Mouse (Mus musculus): Measurements from ENCODE around the gene Zscan5b. TPM values are rescaled to one million over a fixed set of nuclear protein-coding genes. Genes with fewer than 3 reads are reported as not detected.
"Not testable (repeated sequence)": the region's sequence is repeated elsewhere in the genome, so short reads cannot be mapped to it uniquely, and the experiment has no call there.

The Zscan5b gene
- polyA plus RNA-seq, 1 experiment from 2014 or later, result not detected

DNA sequence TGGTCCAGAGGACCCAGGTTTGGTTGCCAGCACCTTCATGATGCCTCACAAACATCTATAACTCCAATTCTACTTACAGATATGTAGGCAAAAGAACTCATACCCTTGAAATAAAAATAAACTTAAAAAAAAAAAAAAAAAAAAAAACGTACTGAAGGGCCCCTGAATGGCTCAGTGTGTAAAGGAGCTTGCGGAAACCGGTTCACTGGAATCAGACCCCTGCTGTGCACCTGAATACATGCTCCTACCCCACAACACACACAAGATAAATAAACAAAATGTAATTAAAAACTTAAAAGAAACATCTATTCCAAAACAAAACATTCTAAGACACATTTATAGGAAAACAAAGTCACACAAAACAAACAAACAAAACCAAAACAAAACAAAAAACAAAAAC is 1.9 kb upstream of the Zscan5b start:
- no peak overlapping the region for H3K4me2 ChIP-seq (ENCODE audit: low read length)
- H3K27ac ChIP-seq (ENCODE audit: low read depth, low read length), result no peak overlapping the region
- 46% methylated on average over 3 of the region's 3 CpGs for WGBS
- H3K36me3 ChIP-seq (ENCODE audit: control insufficient read depth, insufficient read depth, low read length), result no peaks in the 10 kb centered on the region
- H3K27me3 ChIP-seq (replicated peaks; ENCODE audit: control insufficient read depth, insufficient read depth, low read length), result no peaks in the 10 kb centered on the region
- ATAC-seq, result no peak
- H3K4me3 ChIP-seq (ENCODE audit: low read length), result no peak overlapping the region
- H3K9me3 ChIP-seq (ENCODE audit: control insufficient read depth, low read length), result no peaks in the 10 kb centered on the region
- H3K4me1 ChIP-seq (ENCODE audit: control insufficient read depth, insufficient read depth, low read depth, low read length), result no peaks in the 10 kb centered on the region
- no peak overlapping the region for H3K9ac ChIP-seq (ENCODE audit: low read depth, low read length)

GRCm38 (mm10) chr7:6228491-6228890 is 6.4 kb downstream of the Zscan5b start:
- WGBS, result 55% methylated on average over 8 of the region's 8 CpGs
- not testable (repeated sequence) for ATAC-seq; H3K36me3 ChIP-seq (ENCODE audit: control insufficient read depth, insufficient read depth, low read length); H3K4me2 ChIP-seq (ENCODE audit: low read length); H3K27me3 ChIP-seq (replicated peaks; ENCODE audit: control insufficient read depth, insufficient read depth, low read length); H3K9me3 ChIP-seq (ENCODE audit: control insufficient read depth, low read length); H3K9ac ChIP-seq (ENCODE audit: low read depth, low read length); H3K4me3 ChIP-seq (ENCODE audit: low read length); H3K27ac ChIP-seq (ENCODE audit: low read depth, low read length); H3K4me1 ChIP-seq (ENCODE audit: control insufficient read depth, insufficient read depth, low read depth, low read length)

- Histone ChIP-seq H3K27ac (ENCODE audit: low read depth, low read length) (no peak overlapping the region), H3K4me3 (ENCODE audit: low read length) (no peak overlapping the region), H3K9me3 (ENCODE audit: control insufficient read depth, low read length) (no peaks in the 10 kb centered on the region), H3K4me1 (ENCODE audit: control insufficient read depth, insufficient read depth, low read depth, low read length) (no peaks in the 10 kb centered on the region), H3K27me3 (replicated peaks; ENCODE audit: control insufficient read depth, insufficient read depth, low read length) (no peaks in the 10 kb centered on the region), H3K9ac (ENCODE audit: low read depth, low read length) (no peak overlapping the region), H3K36me3 (ENCODE audit: control insufficient read depth, insufficient read depth, low read length) (no peaks in the 10 kb centered on the region), H3K4me2 (ENCODE audit: low read length) (no peak overlapping the region)
- no peak for ATAC-seq
- 57% methylated on average over 11 of the region's 11 CpGs for WGBS
These were observed 17.7 kb downstream of the Zscan5b start for GRCm38 (mm10) chr7:6239787-6240186.

GRCm38 (mm10) chr7:6240841-6241425 is 18.9 kb downstream of the Zscan5b start:
- H3K36me3 ChIP-seq (ENCODE audit: control insufficient read depth, insufficient read depth, low read length); H3K9ac ChIP-seq (ENCODE audit: low read depth, low read length); H3K27me3 ChIP-seq (replicated peaks; ENCODE audit: control insufficient read depth, insufficient read depth, low read length); H3K4me3 ChIP-seq (ENCODE audit: low read length); H3K4me2 ChIP-seq (ENCODE audit: low read length); H3K9me3 ChIP-seq (ENCODE audit: control insufficient read depth, low read length); ATAC-seq; H3K27ac ChIP-seq (ENCODE audit: low read depth, low read length); H3K4me1 ChIP-seq (ENCODE audit: control insufficient read depth, insufficient read depth, low read depth, low read length): not testable (repeated sequence)
- WGBS, result 23% methylated on average over 1 of the region's 1 CpGs

- ATAC-seq, result no peak
- Histone ChIP-seq H3K4me3 (ENCODE audit: low read length) (no peak overlapping the region), H3K4me1 (ENCODE audit: control insufficient read depth, insufficient read depth, low read depth, low read length) (no peaks in the 10 kb centered on the region), H3K27me3 (replicated peaks; ENCODE audit: control insufficient read depth, insufficient read depth, low read length) (no peaks in the 10 kb centered on the region), H3K27ac (ENCODE audit: low read depth, low read length) (no peak overlapping the region), H3K9ac (ENCODE audit: low read depth, low read length) (no peak overlapping the region), H3K36me3 (ENCODE audit: control insufficient read depth, insufficient read depth, low read length) (no peaks in the 10 kb centered on the region), H3K4me2 (ENCODE audit: low read length) (no peak overlapping the region), H3K9me3 (ENCODE audit: control insufficient read depth, low read length) (no peaks in the 10 kb centered on the region)
- 58% methylated on average over 11 of the region's 11 CpGs for WGBS
These were observed 22.5 kb downstream of the Zscan5b start for GRCm38 (mm10) chr7:6244361-6245292.

DNA sequence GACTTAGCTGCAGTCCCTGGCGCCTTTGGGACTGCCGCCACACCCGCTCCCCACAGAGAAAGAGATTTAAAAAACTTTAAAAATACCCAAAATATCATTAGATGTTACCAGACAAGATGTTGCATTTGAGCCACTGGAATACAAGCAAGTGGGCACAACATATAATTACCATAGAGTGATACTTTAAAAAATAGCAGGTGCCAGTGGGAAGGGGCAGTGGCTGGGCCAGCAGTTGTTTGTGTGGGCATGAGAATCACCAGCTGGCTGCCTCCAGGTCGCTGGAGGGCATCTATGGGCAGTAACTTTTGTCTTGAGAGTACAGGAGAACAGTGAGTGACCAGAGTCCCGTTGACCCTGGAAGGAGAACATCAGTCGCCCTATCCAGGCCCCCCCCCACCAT is 30.3 kb downstream of the Zscan5b start, which contains the start of gene Epp13:
Gene Epp13 (plus strand): TSS at position 301 of the 400 bp plus-strand sequence.
- Histone ChIP-seq H3K36me3 (ENCODE audit: control insufficient read depth, insufficient read depth, low read length) (no peaks in the 10 kb centered on the region), H3K4me3 (ENCODE audit: low read length) (no peak within 1 kb of the TSS), H3K9ac (ENCODE audit: low read depth, low read length) (no peak within 1 kb of the TSS), H3K4me1 (ENCODE audit: control insufficient read depth, insufficient read depth, low read depth, low read length) (no peaks in the 10 kb centered on the region), H3K27me3 (replicated peaks; ENCODE audit: control insufficient read depth, insufficient read depth, low read length) (no peaks in the 10 kb centered on the region), H3K27ac (ENCODE audit: low read depth, low read length) (no peak within 1 kb of the TSS), H3K4me2 (ENCODE audit: low read length) (no peak within 1 kb of the TSS), H3K9me3 (ENCODE audit: control insufficient read depth, low read length) (0 out of 2 replicates have a peak, but pooled peaks cover 3% of the 10 kb centered on the region)
- WGBS, result 84% methylated on average over 6 of the region's 6 CpGs
- ATAC-seq, result no peak

- no peaks in the 10 kb centered on the region for H3K36me3 ChIP-seq (ENCODE audit: control insufficient read depth, insufficient read depth, low read length)
- H3K9me3 ChIP-seq (ENCODE audit: control insufficient read depth, low read length), result 0 out of 2 replicates have a peak, but pooled peaks cover 3% of the 10 kb centered on the region
- no peak overlapping the region for H3K27ac ChIP-seq (ENCODE audit: low read depth, low read length)
- H3K27me3 ChIP-seq (replicated peaks; ENCODE audit: control insufficient read depth, insufficient read depth, low read length), result no peaks in the 10 kb centered on the region
- ATAC-seq, result no peak
- H3K4me2 ChIP-seq (ENCODE audit: low read length), result no peak overlapping the region
- no peak overlapping the region for H3K9ac ChIP-seq (ENCODE audit: low read depth, low read length)
- H3K4me3 ChIP-seq (ENCODE audit: low read length), result no peak overlapping the region
- 87% methylated on average over 5 of the region's 5 CpGs for WGBS
- H3K4me1 ChIP-seq (ENCODE audit: control insufficient read depth, insufficient read depth, low read depth, low read length), result no peaks in the 10 kb centered on the region
These were observed 32.4 kb downstream of the Zscan5b start for GRCm38 (mm10) chr7:6254451-6254850.

DNA sequence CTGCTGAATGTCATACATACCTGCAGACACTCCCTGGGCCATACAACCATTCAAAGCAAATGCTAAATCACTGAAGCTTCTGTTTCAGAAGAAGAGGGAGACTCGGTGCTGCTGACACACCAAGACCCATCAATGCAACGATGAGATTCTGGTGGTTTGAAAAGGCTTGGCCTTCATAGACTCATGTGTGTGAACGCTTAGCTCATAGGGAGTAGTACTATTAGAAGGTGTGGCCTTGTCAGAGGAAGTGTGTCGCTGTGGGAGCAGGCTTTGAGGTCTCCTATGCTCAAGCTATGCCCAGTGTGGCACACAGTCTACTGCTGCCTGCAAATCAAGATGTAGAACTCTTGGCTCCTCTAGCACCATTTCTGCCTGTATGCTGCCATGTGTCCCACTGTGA is 35.3 kb downstream of the Zscan5b start:
- H3K27ac ChIP-seq (ENCODE audit: low read depth, low read length), result no peak overlapping the region
- H3K9ac ChIP-seq (ENCODE audit: low read depth, low read length), result no peak overlapping the region
- no peaks in the 10 kb centered on the region for H3K4me1 ChIP-seq (ENCODE audit: control insufficient read depth, insufficient read depth, low read depth, low read length)
- no peaks in the 10 kb centered on the region for H3K36me3 ChIP-seq (ENCODE audit: control insufficient read depth, insufficient read depth, low read length)
- H3K27me3 ChIP-seq (replicated peaks; ENCODE audit: control insufficient read depth, insufficient read depth, low read length), result no peaks in the 10 kb centered on the region
- no peak for ATAC-seq
- H3K4me2 ChIP-seq (ENCODE audit: low read length), result no peak overlapping the region
- H3K9me3 ChIP-seq (ENCODE audit: control insufficient read depth, low read length), result 0 out of 2 replicates have a peak, but pooled peaks cover 3% of the 10 kb centered on the region
- 88% methylated on average over 4 of the region's 4 CpGs for whole genome bisulfite sequencing
- no peak overlapping the region for H3K4me3 ChIP-seq (ENCODE audit: low read length)

All from hindbrain, embryonic 16.5 days (tissue).